Mouse (Mus musculus) midbrain, embryonic 15.5 days (tissue): ENCODE measurements at regions not wholly inside any gene's neighbourhood (a gene's known extent, or its start where the extent isn't known, plus 50 kb on each side); places are given as distances from the start of the nearest gene placed in this dataset.

ENCODE experiments used
- ATAC-seq: fragments of 200-750 bp; cut with Nextera tagmentation; replicated peaks from 2 replicates; pipeline ENCODE4 v1.8.0; 2017; ENCODE audit warnings: moderate TSS enrichment
- H3K27ac ChIP-seq: fragments of 300-500 bp; sonication (generic); 2 replicates; pipeline ENCODE4 v1.5.1; 2015; ENCODE audit warnings: mild to moderate bottlenecking, inconsistent platforms
- H3K27me3 ChIP-seq: fragments of 300-500 bp; sonication (generic); replicated peaks from 2 replicates; pipeline ENCODE4 v1.6.1; 2015; ENCODE audit warnings: inconsistent platforms
- H3K36me3 ChIP-seq: fragments of 300-500 bp; sonication (generic); replicated peaks from 2 replicates; pipeline ENCODE4 v1.6.1; 2015; ENCODE audit warnings: inconsistent platforms
- H3K4me1 ChIP-seq: fragments of 300-500 bp; sonication (generic); 2 replicates; pipeline ENCODE4 v1.6.1; 2015; ENCODE audit warnings: inconsistent platforms
- H3K4me2 ChIP-seq: fragments of 300-500 bp; sonication (generic); 2 replicates; pipeline ENCODE4 v1.6.1; 2015; ENCODE audit warnings: inconsistent platforms, mild to moderate bottlenecking, moderate library complexity
- H3K4me3 ChIP-seq: fragments of 300-500 bp; sonication (generic); 2 replicates; pipeline ENCODE4 v1.5.1; 2015; ENCODE audit warnings: mild to moderate bottlenecking, inconsistent platforms
- H3K9ac ChIP-seq: fragments of 300-500 bp; sonication (generic); 2 replicates; pipeline ENCODE4 v1.6.1; 2015; ENCODE audit warnings: mild to moderate bottlenecking, inconsistent platforms
- H3K9me3 ChIP-seq: fragments of 300-500 bp; sonication (generic); 2 replicates; pipeline ENCODE4 v1.6.1; 2016; ENCODE audit warnings: inconsistent platforms
- WGBS: fragments of 180-500 bp; shearing (Covaris S2); methylation state at CpG from one replicate; pipeline ENCODE4 v1.1.7; 2015; ENCODE audit warnings: mixed read lengths; 5-methylcytosine and 5-hydroxymethylcytosine counted together

- 63% methylated on average over 4 of the region's 4 CpGs for WGBS
- no peaks in the 10 kb centered on the region for H3K36me3 ChIP-seq
- H3K9ac ChIP-seq: no peak overlapping the region
- peaks cover 9% of the 10 kb centered on the region for H3K4me1 ChIP-seq
- no peak overlapping the region for H3K4me2 ChIP-seq
- H3K9me3 ChIP-seq: no peaks in the 10 kb centered on the region
- H3K27me3 ChIP-seq: no peaks in the 10 kb centered on the region
- no peak overlapping the region for H3K4me3 ChIP-seq
- H3K27ac ChIP-seq: no peak overlapping the region
- ATAC-seq: no peak
Measured at GRCm38 (mm10) chr14:25342865-25343565, 116.0 kb upstream of the Zmiz1 start.

GRCm38 (mm10) chr14:25345995-25346394 lies 113.0 kb upstream of the Zmiz1 start:
- Histone ChIP-seq H3K27me3 (no peaks in the 10 kb centered on the region), H3K4me3 (no peak overlapping the region), H3K9me3 (no peaks in the 10 kb centered on the region), H3K4me2 (no peak overlapping the region), H3K36me3 (no peaks in the 10 kb centered on the region), H3K4me1 (no peaks in the 10 kb centered on the region), H3K27ac (no peak overlapping the region), H3K9ac (no peak overlapping the region)
- WGBS: 67% methylated on average over 2 of the region's 2 CpGs
- ATAC-seq: no peak

- Histone ChIP-seq H3K27ac (no peak overlapping the region), H3K36me3 (no peaks in the 10 kb centered on the region), H3K4me1 (no peaks in the 10 kb centered on the region), H3K9ac (no peak overlapping the region), H3K4me2 (no peak overlapping the region), H3K9me3 (no peaks in the 10 kb centered on the region), H3K4me3 (no peak overlapping the region), H3K27me3 (no peaks in the 10 kb centered on the region)
- 87% methylated on average over 7 of the region's 7 CpGs for WGBS
- no peak for ATAC-seq
Measured at GRCm38 (mm10) chr14:25346813-25347610, 112.0 kb upstream of the Zmiz1 start.

- Histone ChIP-seq H3K4me2 (no peak overlapping the region), H3K4me1 (no peaks in the 10 kb centered on the region), H3K27me3 (no peaks in the 10 kb centered on the region), H3K4me3 (no peak overlapping the region), H3K36me3 (no peaks in the 10 kb centered on the region), H3K27ac (no peak overlapping the region), H3K9me3 (no peaks in the 10 kb centered on the region), H3K9ac (no peak overlapping the region)
- no peak for ATAC-seq
- 84% methylated on average over 9 of the region's 9 CpGs for WGBS
Measured at GRCm38 (mm10) chr14:25350282-25350964, 108.6 kb upstream of the Zmiz1 start.

- no peak overlapping the region for H3K9ac ChIP-seq
- no peak overlapping the region for H3K4me2 ChIP-seq
- no peaks in the 10 kb centered on the region for H3K4me1 ChIP-seq
- ATAC-seq: no peak
- no peaks in the 10 kb centered on the region for H3K36me3 ChIP-seq
- WGBS: 84% methylated on average over 8 of the region's 8 CpGs
- no peak overlapping the region for H3K4me3 ChIP-seq
- H3K27me3 ChIP-seq: no peaks in the 10 kb centered on the region
- H3K27ac ChIP-seq: no peak overlapping the region
- no peaks in the 10 kb centered on the region for H3K9me3 ChIP-seq
Measured at GRCm38 (mm10) chr14:25353804-25354203, 105.2 kb upstream of the Zmiz1 start.

GRCm38 (mm10) chr14:25354288-25354850 lies 104.6 kb upstream of the Zmiz1 start:
- no peak for ATAC-seq
- no peak overlapping the region for H3K27ac ChIP-seq

GRCm38 (mm10) chr14:25357805-25358204 lies 101.2 kb upstream of the Zmiz1 start:
- H3K4me1 ChIP-seq: peaks cover 7% of the 10 kb centered on the region; the same call in 1 of the 2 replicates
- H3K9ac ChIP-seq: no peak overlapping the region
- no peaks in the 10 kb centered on the region for H3K36me3 ChIP-seq
- H3K27me3 ChIP-seq: no peaks in the 10 kb centered on the region
- no peaks in the 10 kb centered on the region for H3K9me3 ChIP-seq
- no peak overlapping the region for H3K27ac ChIP-seq
- no peak for ATAC-seq
- no peak overlapping the region for H3K4me2 ChIP-seq
- no peak overlapping the region for H3K4me3 ChIP-seq
- WGBS: 89% methylated on average over 9 of the region's 9 CpGs

More at GRCm38 (mm10) chr14:25354288-25354850, 104.6 kb upstream of the Zmiz1 start:
- Histone ChIP-seq H3K9ac (no peak overlapping the region), H3K4me1 (no peaks in the 10 kb centered on the region), H3K4me2 (no peak overlapping the region), H3K9me3 (no peaks in the 10 kb centered on the region), H3K4me3 (no peak overlapping the region), H3K36me3 (no peaks in the 10 kb centered on the region), H3K27me3 (no peaks in the 10 kb centered on the region)
- 53% methylated on average over 7 of the region's 7 CpGs for WGBS

GRCm38 (mm10) chr14:25359824-25360294 lies 99.1 kb upstream of the Zmiz1 start:
- Histone ChIP-seq H3K9ac (no peak overlapping the region), H3K4me2 (no peak overlapping the region), H3K9me3 (no peaks in the 10 kb centered on the region), H3K36me3 (no peaks in the 10 kb centered on the region), H3K4me3 (no peak overlapping the region), H3K27me3 (no peaks in the 10 kb centered on the region), H3K4me1 (peaks cover 10% of the 10 kb centered on the region; the same call in 1 of the 2 replicates), H3K27ac (no peak overlapping the region)
- WGBS: 96% methylated on average over 3 of the region's 3 CpGs
- ATAC-seq: no peak

GRCm38 (mm10) chr14:25360726-25361125 lies 98.3 kb upstream of the Zmiz1 start:
- WGBS: 73% methylated on average over 9 of the region's 9 CpGs
- no peak for ATAC-seq
- H3K9me3 ChIP-seq: no peaks in the 10 kb centered on the region

GRCm38 (mm10) chr14:25361129-25361528 lies 97.9 kb upstream of the Zmiz1 start:
- Histone ChIP-seq H3K9me3 (no peaks in the 10 kb centered on the region), H3K9ac (no peak overlapping the region), H3K4me3 (no peak overlapping the region), H3K27ac (no peak overlapping the region), H3K27me3 (no peaks in the 10 kb centered on the region), H3K4me2 (no peak overlapping the region), H3K36me3 (no peaks in the 10 kb centered on the region), H3K4me1 (peaks cover 10% of the 10 kb centered on the region; the same call in 1 of the 2 replicates)
- ATAC-seq: no peak
- 53% methylated on average over 3 of the region's 3 CpGs for WGBS

More at GRCm38 (mm10) chr14:25360726-25361125, 98.3 kb upstream of the Zmiz1 start:
- Histone ChIP-seq H3K4me2 (no peak overlapping the region), H3K4me1 (peaks cover 10% of the 10 kb centered on the region; the same call in 1 of the 2 replicates), H3K27ac (no peak overlapping the region), H3K4me3 (no peak overlapping the region), H3K27me3 (no peaks in the 10 kb centered on the region), H3K9ac (no peak overlapping the region), H3K36me3 (no peaks in the 10 kb centered on the region)

GRCm38 (mm10) chr14:25362771-25363170 lies 96.2 kb upstream of the Zmiz1 start:
- H3K4me3 ChIP-seq: no peak overlapping the region
- no peaks in the 10 kb centered on the region for H3K9me3 ChIP-seq
- no peak overlapping the region for H3K9ac ChIP-seq
- no peaks in the 10 kb centered on the region for H3K27me3 ChIP-seq
- no peaks in the 10 kb centered on the region for H3K36me3 ChIP-seq
- H3K4me1 ChIP-seq: peaks cover 10% of the 10 kb centered on the region; the same call in 1 of the 2 replicates
- no peak for ATAC-seq
- H3K27ac ChIP-seq: no peak overlapping the region
- WGBS: 25% methylated on average over 1 of the region's 1 CpGs
- no peak overlapping the region for H3K4me2 ChIP-seq
